Mouse (Mus musculus): ENCODE results near the gene Nkx3-2. TPM values are rescaled to one million over a fixed set of nuclear protein-coding genes. Genes with fewer than 3 reads are reported as not detected.

The Nkx3-2 gene
- polyA plus RNA-seq (2015; fragmentation: Nextera tagmentation; extraction: Ambion mirVana), result 2.6 and 2.9 TPM in 2 replicates

DNA sequence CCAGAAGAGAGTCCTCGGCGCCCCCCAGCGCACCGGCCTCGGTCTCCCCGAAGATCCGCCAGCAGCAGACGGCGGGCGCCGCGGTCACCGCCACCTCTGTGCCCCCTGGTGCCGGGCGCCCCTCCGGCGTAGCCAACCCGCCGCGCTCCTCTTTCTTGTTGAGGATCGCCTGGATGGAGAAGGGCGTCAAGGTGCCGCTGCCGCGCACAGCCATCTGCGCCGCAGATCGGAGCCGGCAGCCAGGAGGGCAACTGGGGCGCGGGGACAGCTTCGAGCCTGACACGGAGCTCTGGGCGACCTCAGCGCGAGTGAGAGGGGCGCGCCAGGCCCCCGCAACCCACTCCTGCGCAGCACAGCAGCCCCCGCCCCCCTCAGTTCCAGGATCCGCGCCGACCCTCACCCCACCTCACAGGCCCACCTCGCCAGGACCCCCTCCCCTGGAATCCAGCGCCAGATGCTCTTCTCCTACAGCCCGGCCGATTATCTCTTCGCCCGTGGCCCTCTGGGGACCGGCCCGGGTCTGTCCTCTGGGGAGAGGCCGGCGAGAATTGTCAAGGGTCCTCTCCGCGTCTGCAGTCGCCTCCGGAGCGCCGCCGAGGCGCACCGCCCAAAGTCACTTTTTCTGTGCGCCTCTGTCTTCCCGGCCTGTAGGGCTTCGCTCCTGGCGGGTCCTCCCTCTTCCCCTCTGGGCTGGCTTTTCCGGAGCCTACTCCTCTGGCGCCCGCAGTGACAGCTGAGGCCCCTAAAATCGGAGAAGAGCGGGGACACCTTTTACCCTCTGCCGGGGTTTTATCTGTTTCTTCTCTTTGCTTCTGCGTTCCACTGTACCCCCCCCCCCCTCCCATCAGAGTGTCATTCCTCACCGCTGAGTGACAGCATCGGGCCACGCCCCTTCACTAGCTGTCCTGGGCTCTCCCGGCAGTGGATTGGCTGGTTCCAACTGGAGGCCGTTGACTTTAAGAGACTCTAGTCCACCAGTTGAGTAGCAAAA is at the start of gene Nkx3-2:
Gene Nkx3-2 (minus strand): TSS at position 771 of the 991 bp plus-strand sequence.
- Histone ChIP-seq H3K27me3 (replicated peaks) (peaks cover 67% of the 10 kb centered on the region), H3K9me3 (no peaks in the 10 kb centered on the region), H3K36me3 (no peaks in the 10 kb centered on the region), H3K4me3 (replicated peaks) (peak within 1 kb of the TSS; percentile 54), H3K27ac (peak within 1 kb of the TSS; percentile 75), H3K9ac (peak within 1 kb of the TSS; percentile 50), H3K4me1 (replicated peaks) (peaks cover 22% of the 10 kb centered on the region), H3K4me2 (replicated peaks) (peak within 1 kb of the TSS; percentile 80)
- WGBS, result 0% methylated on average over 78 of the region's 79 CpGs
- peak; percentile 75 for ATAC-seq

DNA sequence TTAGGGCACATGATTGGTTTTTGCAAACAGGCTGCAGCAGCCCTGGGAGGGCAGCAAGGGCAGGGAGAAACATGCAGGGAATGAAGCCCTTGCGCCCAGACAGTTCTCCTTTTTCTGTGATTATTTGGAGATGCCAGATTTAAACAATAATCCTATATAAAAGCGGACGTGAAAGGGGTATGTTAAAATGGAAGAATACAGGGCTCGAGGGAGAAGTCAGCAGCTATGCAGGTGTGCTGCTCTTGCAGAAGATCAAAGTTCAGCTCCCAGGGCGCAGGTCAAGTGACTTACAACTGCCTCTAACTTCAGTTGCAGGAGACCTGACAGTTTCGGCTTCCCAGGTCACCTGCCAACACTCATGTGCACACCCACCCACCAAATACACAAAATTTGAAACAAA is 48.2 kb upstream of the Nkx3-2 start:
- Histone ChIP-seq H3K4me1 (replicated peaks) (no peaks in the 10 kb centered on the region), H3K36me3 (peaks cover 4% of the 10 kb centered on the region; the same call in 1 of the 2 replicates), H3K27ac (no peak overlapping the region), H3K9me3 (no peaks in the 10 kb centered on the region), H3K4me3 (replicated peaks) (no peak overlapping the region), H3K27me3 (replicated peaks) (no peaks in the 10 kb centered on the region), H3K4me2 (replicated peaks) (no peak overlapping the region), H3K9ac (no peak overlapping the region)
- ATAC-seq, result no peak
- WGBS, result 83% methylated on average over 6 of the region's 6 CpGs

DNA sequence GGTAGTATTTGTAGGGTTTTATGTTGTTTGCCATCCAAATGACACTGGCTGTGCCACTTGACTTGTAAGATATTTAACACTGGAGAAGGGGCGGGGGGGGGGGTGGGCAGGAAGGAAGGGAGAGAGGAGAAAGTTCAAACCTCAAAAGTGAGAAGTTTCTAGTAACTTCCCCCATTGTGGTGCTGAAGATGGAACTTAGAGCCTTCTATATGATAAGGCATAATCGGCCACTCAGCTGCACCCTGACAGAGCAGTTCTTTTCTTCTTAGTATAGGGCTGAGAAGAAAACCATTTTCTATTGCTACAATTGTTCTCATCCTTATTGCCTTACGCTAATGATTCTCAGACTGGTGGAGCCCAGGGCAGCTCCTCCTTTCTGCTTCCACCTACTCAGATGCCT is 47.0 kb upstream of the Nkx3-2 start:
- no peak overlapping the region for H3K4me3 ChIP-seq (replicated peaks)
- 78% methylated on average over 3 of the region's 3 CpGs for WGBS
- ATAC-seq, result no peak
- 0 out of 2 replicates have a peak, but pooled peaks cover 3% of the 10 kb centered on the region for H3K36me3 ChIP-seq
- H3K4me1 ChIP-seq (replicated peaks), result no peaks in the 10 kb centered on the region
- H3K4me2 ChIP-seq (replicated peaks), result no peak overlapping the region
- H3K27ac ChIP-seq, result no peak overlapping the region
- no peaks in the 10 kb centered on the region for H3K9me3 ChIP-seq
- no peak overlapping the region for H3K9ac ChIP-seq
- H3K27me3 ChIP-seq (replicated peaks), result no peaks in the 10 kb centered on the region

DNA sequence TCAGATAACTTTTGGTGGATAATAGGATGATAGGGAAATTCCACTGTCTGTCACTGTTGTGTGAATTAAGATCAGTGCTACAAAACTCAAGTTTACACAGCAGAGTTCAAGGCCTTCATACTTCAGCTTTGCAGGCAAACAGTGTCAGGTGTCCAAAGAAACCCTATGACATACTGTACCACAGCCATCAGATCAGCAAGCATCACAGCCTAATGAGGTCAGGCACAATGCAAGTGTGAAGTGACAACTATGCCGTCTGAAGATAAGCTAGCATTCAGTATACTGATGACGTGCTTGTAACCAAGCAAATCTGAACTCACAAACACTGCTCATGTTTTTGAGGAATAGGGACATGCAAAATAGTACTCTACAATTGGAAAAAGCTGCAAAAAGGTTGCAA is 43.1 kb upstream of the Nkx3-2 start:
- Histone ChIP-seq H3K4me2 (replicated peaks) (no peak overlapping the region), H3K36me3 (0 out of 2 replicates have a peak, but pooled peaks cover 5% of the 10 kb centered on the region), H3K27me3 (replicated peaks) (no peaks in the 10 kb centered on the region), H3K9ac (no peak overlapping the region), H3K4me3 (replicated peaks) (no peak overlapping the region), H3K4me1 (replicated peaks) (no peaks in the 10 kb centered on the region), H3K9me3 (no peaks in the 10 kb centered on the region), H3K27ac (no peak overlapping the region)
- WGBS, result 92% methylated on average over 2 of the region's 2 CpGs
- no peak for ATAC-seq

DNA sequence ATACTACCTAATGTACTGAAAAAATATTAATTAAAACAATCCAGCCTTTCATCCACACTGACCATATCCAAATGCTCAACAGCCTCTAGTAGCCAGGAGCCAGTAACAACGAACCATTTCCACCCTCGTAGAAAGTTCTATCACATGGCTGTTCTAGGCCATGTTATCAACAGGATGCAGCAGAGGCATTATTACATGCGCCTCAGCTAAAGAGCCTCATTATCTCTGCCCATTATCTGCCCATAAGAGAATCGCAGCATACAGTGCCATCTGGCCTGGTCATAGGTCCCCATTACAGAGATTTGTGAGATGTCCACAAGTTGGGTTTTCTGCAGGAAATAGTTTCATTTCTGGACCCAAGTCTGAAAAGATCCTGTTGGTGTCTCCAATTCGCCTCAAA is 41.9 kb upstream of the Nkx3-2 start:
- WGBS, result 93% methylated on average over 5 of the region's 5 CpGs
- Histone ChIP-seq H3K27ac (no peak overlapping the region), H3K9me3 (no peaks in the 10 kb centered on the region), H3K9ac (no peak overlapping the region), H3K4me3 (replicated peaks) (no peak overlapping the region), H3K4me2 (replicated peaks) (no peak overlapping the region), H3K27me3 (replicated peaks) (no peaks in the 10 kb centered on the region), H3K36me3 (0 out of 2 replicates have a peak, but pooled peaks cover 5% of the 10 kb centered on the region), H3K4me1 (replicated peaks) (no peaks in the 10 kb centered on the region)
- ATAC-seq, result no peak

DNA sequence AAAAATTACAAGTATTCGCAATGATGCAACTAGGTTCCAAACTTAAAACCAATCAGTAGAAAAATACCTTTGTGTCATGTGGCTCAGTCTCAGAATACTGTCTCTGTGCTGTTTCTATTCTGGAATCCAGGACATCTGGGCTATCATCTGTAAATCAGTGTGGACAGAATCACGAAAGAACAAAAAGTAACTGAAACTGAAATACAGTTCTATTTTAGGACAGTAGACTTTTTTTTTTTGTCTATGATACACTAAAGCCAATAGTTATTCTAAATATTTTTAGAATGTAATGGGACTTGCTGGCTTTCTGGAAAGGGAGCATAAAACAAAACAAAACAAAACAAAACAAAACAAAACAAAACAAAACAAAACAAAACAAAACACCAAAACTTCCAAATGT is 40.8 kb upstream of the Nkx3-2 start:
- Histone ChIP-seq H3K9ac (no peak overlapping the region), H3K27me3 (replicated peaks) (no peaks in the 10 kb centered on the region), H3K4me2 (replicated peaks) (no peak overlapping the region), H3K9me3 (no peaks in the 10 kb centered on the region), H3K36me3 (0 out of 2 replicates have a peak, but pooled peaks cover 5% of the 10 kb centered on the region), H3K27ac (no peak overlapping the region), H3K4me3 (replicated peaks) (no peak overlapping the region), H3K4me1 (replicated peaks) (no peaks in the 10 kb centered on the region)
- no peak for ATAC-seq
- 88% methylated on average over 2 of the region's 2 CpGs for WGBS

DNA sequence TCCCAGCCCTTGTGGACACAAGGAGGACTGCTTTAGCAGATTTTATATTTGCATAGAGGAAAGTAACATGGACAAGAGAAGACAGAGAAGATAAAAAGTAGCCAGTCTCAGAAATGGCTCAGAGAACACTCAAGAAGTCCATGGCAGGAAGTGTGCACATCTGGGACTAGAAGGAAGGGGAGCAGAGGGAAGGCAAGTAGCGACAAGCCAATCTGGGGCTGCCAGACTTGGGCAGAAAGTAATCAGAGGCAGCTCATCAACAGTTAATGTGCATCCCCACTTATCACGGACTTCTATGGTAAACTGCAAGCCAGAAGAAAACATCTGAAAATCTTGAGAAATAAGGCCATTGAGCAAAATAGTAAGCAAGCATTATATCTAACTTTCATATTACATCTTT is 40.3 kb upstream of the Nkx3-2 start:
- Histone ChIP-seq H3K4me3 (replicated peaks) (no peak overlapping the region), H3K4me1 (replicated peaks) (no peaks in the 10 kb centered on the region), H3K27ac (no peak overlapping the region), H3K27me3 (replicated peaks) (no peaks in the 10 kb centered on the region), H3K9me3 (no peaks in the 10 kb centered on the region), H3K36me3 (0 out of 2 replicates have a peak, but pooled peaks cover 5% of the 10 kb centered on the region), H3K4me2 (replicated peaks) (no peak overlapping the region), H3K9ac (no peak overlapping the region)
- 77% methylated on average over 2 of the region's 2 CpGs for WGBS
- no peak for ATAC-seq

DNA sequence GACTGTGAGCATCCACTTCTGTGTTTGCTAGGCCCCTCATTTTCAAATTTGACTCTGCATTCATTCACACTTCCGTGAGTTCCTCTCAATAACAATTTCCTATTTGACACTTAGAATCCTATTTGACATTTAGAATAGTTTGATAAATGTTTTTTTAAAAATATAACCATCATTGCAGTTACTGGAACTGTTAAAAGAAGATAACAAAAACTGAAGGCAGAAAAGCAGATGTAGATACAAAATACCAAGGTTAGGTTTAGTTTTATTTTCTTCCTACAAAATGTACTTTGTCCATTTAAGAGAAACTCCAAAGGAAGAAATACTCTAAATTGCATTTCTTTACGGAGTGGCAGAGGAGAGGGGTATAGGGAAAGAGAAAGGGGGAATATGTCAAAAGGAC is 37.3 kb upstream of the Nkx3-2 start:
- WGBS, result 96% methylated on average over 2 of the region's 2 CpGs
- Histone ChIP-seq H3K9ac (no peak overlapping the region), H3K4me2 (replicated peaks) (no peak overlapping the region), H3K4me1 (replicated peaks) (no peaks in the 10 kb centered on the region), H3K27ac (no peak overlapping the region), H3K9me3 (no peaks in the 10 kb centered on the region), H3K4me3 (replicated peaks) (no peak overlapping the region), H3K36me3 (peaks cover 7% of the 10 kb centered on the region; the same call in 1 of the 2 replicates), H3K27me3 (replicated peaks) (no peaks in the 10 kb centered on the region)
- ATAC-seq, result no peak

DNA sequence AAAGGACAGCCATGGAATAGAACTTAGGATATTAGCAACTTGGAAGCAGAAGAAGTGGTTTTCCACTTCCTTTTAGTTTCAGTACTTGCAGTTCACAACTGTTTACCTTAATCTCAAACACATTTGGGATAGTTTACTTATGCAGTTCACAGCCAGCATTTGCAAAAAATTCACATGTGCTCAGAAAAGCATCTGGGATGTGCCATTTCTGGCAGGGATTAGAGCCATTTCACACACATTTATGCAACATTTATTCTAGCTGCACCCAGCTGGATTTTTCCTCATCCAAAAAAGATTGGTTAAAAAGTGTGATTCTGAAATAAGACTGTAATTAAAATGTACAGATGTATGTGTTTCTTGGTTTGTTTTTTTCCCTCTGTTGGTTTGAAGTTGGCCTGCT is 30.1 kb upstream of the Nkx3-2 start:
- H3K27ac ChIP-seq, result no peak overlapping the region
- H3K9ac ChIP-seq, result no peak overlapping the region
- no peaks in the 10 kb centered on the region for H3K4me1 ChIP-seq (replicated peaks)
- no peak overlapping the region for H3K4me2 ChIP-seq (replicated peaks)
- ATAC-seq, result no peak
- H3K27me3 ChIP-seq (replicated peaks), result no peaks in the 10 kb centered on the region
- H3K4me3 ChIP-seq (replicated peaks), result no peak overlapping the region
- no peaks in the 10 kb centered on the region for H3K9me3 ChIP-seq
- H3K36me3 ChIP-seq, result peaks cover 11% of the 10 kb centered on the region; the same call in 1 of the 2 replicates

DNA sequence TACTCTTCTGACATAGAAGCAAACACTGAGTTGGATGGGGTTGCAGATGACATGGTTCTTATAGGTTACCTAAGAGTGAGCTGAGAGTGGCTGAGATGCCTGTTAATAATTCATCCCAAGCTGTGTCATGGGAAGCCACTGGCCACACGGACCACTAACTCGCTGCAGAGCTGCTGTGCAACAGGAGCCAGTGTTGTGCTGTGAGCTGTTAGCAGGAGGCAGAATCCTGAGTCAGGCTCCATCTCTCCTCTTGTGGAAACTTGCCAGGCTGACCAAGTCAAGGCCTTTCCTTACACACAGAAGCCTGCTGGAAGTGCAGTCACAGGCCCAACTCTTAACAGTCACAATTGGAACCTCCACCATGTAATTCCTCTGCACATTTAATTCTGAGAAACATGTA is 26.2 kb upstream of the Nkx3-2 start:
- no peaks in the 10 kb centered on the region for H3K27me3 ChIP-seq (replicated peaks)
- no peak overlapping the region for H3K27ac ChIP-seq
- H3K4me3 ChIP-seq (replicated peaks), result no peak overlapping the region
- H3K4me2 ChIP-seq (replicated peaks), result no peak overlapping the region
- H3K9ac ChIP-seq, result no peak overlapping the region
- H3K36me3 ChIP-seq, result peaks cover 18% of the 10 kb centered on the region
- no peak for ATAC-seq
- no peaks in the 10 kb centered on the region for H3K4me1 ChIP-seq (replicated peaks)
- no peaks in the 10 kb centered on the region for H3K9me3 ChIP-seq
- WGBS, result 74% methylated on average over 2 of the region's 2 CpGs

DNA sequence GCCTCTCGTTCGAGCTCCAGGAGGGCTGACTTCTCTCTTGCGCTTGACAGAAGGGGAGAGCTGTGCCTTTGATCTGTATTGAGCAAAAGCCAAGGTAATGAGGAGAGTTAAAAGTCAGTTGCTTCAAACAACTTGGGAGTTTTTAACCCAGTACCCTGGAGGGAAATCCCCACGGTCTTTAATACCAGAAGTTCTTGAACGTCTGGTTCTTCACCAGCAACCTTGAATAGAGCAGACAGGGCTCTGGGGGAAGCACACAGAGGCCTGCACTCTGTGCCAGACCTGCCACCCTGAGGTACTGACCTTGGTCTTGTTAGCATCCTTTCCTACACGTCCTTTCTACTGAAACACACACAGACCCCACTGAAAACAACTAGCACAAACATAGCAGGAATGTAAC is 24.6 kb upstream of the Nkx3-2 start:
- no peaks in the 10 kb centered on the region for H3K4me1 ChIP-seq (replicated peaks)
- H3K9me3 ChIP-seq, result no peaks in the 10 kb centered on the region
- no peak for ATAC-seq
- no peaks in the 10 kb centered on the region for H3K27me3 ChIP-seq (replicated peaks)
- no peak overlapping the region for H3K4me3 ChIP-seq (replicated peaks)
- WGBS, result 76% methylated on average over 6 of the region's 6 CpGs
- peaks cover 19% of the 10 kb centered on the region for H3K36me3 ChIP-seq
- no peak overlapping the region for H3K27ac ChIP-seq
- no peak overlapping the region for H3K9ac ChIP-seq
- H3K4me2 ChIP-seq (replicated peaks), result no peak overlapping the region

DNA sequence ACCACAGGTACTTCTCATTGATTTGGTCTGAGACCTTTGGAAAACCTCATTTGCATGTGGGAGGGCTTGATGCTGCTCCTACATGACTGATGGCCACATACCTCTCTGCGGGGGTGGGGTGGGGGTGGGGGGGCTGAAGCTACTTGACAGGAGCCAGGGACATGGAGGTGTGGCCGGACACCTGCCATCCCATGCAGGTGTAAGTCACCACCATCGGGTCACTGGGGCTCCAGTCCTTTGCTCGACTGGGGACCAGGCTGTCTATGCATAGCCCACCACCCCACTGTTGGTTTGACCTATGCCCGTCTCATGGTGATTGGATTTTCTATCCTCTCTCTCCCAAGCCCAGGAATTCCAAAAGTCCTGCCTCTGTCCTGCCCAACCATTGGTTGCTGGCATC is 17.6 kb upstream of the Nkx3-2 start:
- Histone ChIP-seq H3K9me3 (no peaks in the 10 kb centered on the region), H3K27me3 (replicated peaks) (no peaks in the 10 kb centered on the region), H3K4me3 (replicated peaks) (no peak overlapping the region), H3K36me3 (peaks cover 10% of the 10 kb centered on the region), H3K9ac (no peak overlapping the region), H3K4me2 (replicated peaks) (no peak overlapping the region), H3K27ac (no peak overlapping the region), H3K4me1 (replicated peaks) (no peaks in the 10 kb centered on the region)
- ATAC-seq, result no peak
- WGBS, result 88% methylated on average over 5 of the region's 5 CpGs

DNA sequence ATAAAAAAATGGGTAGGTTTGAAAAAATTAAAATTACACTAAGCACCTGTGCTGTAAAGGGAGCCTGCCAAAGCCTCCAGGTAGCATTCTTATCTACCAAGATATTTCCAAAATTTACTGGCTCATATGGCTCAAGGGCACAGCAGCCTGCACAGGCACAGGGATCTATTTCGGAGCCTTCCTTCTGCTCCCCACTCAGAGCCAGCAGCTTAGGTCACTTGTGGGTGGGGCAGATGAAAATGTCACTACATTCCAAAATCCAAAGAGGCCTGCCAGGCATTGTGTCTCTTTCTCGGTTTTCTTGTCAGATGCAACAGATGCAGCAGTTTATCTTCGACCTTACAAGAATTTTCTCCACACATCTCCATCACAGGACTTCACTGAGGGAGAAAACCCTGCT is 15.7 kb upstream of the Nkx3-2 start:
- H3K9ac ChIP-seq, result no peak overlapping the region
- H3K4me1 ChIP-seq (replicated peaks), result no peaks in the 10 kb centered on the region; the same call in 1 of the 2 replicates
- no peaks in the 10 kb centered on the region for H3K9me3 ChIP-seq
- WGBS, result 68% methylated on average over 3 of the region's 3 CpGs
- no peaks in the 10 kb centered on the region for H3K27me3 ChIP-seq (replicated peaks)
- no peak overlapping the region for H3K4me3 ChIP-seq (replicated peaks)
- no peaks in the 10 kb centered on the region for H3K36me3 ChIP-seq
- H3K27ac ChIP-seq, result no peak overlapping the region
- no peak for ATAC-seq
- H3K4me2 ChIP-seq (replicated peaks), result no peak overlapping the region

All from intestine, embryonic 15.5 days (tissue).